Mouse (Mus musculus) CH12.LX (cell line): ENCODE data around the gene Prkca. TPM values are rescaled to one million over a fixed set of nuclear protein-coding genes. Genes with fewer than 3 reads are reported as not detected.
A peak's percentile ranks its signal among the peaks of the same experiment; 100 is the strongest.

Source experiments
- DNase-seq: peaks from one replicate; pipeline ENCODE4 v3.0.0-alpha.2; 2013; ENCODE audit errors: extremely low read depth
- H3K27ac ChIP-seq: 2 replicates; pipeline ENCODE4 v1.5.1; 2012; ENCODE audit warnings: low read depth, mild to moderate bottlenecking, control low read depth, moderate library complexity; ENCODE audit not compliant: insufficient read depth
- H3K27me3 ChIP-seq: replicated peaks from 2 replicates; pipeline ENCODE3; 2012; ENCODE audit warnings: inconsistent platforms
- H3K36me3 ChIP-seq, 2 experiments: replicated peaks in 1 of 2; 2 replicates each; pipeline versions ENCODE3 to v1.6.1; 2012; ENCODE audit warnings: inconsistent platforms in 1 of 2, low read length in 1 of 2, mild to moderate bottlenecking in 1 of 2, mixed read lengths in 1 of 2, moderate library complexity in 1 of 2; ENCODE audit not compliant: control insufficient read depth in 1 of 2, insufficient read depth in 1 of 2
- H3K4me1 ChIP-seq, 2 experiments: 2 replicates each; pipeline ENCODE4 v1.6.1; 2012; ENCODE audit warnings: inconsistent platforms in 1 of 2, moderate library complexity in 1 of 2; ENCODE audit not compliant: insufficient read depth in 2 of 2, control insufficient read depth in 1 of 2
- H3K4me2 ChIP-seq: 2 replicates; pipeline ENCODE4 v1.6.1; 2012; ENCODE audit warnings: low read depth, mild to moderate bottlenecking, control low read depth; ENCODE audit not compliant: poor library complexity, insufficient read depth, severe bottlenecking
- H3K4me3 ChIP-seq, 3 experiments: fragments of 150-350 bp in 1 of 3; sonication (generic) in 1 of 3; replicated peaks in 1 of 3; 2 replicates each; pipeline versions ENCODE3 to v1.5.1; 2011 to 2012; ENCODE audit warnings: low read depth in 2 of 3, low read length in 2 of 3, mild to moderate bottlenecking in 2 of 3, moderate library complexity in 2 of 3, control low read depth in 1 of 3, improper control_type of control experiment in 1 of 3, inconsistent platforms in 1 of 3, mixed read lengths in 1 of 3; ENCODE audit not compliant: poor library complexity in 1 of 3
- H3K79me2 ChIP-seq: replicated peaks from 2 replicates; pipeline ENCODE4 v1.6.1; 2012; ENCODE audit warnings: mild to moderate bottlenecking, moderate library complexity; ENCODE audit not compliant: control insufficient read depth, poor library complexity, insufficient read depth, severe bottlenecking; ENCODE audit errors: extremely low read depth
- H3K9ac ChIP-seq: 2 replicates; pipeline ENCODE4 v1.6.1; 2012; ENCODE audit warnings: low read depth, mild to moderate bottlenecking, control low read depth, moderate library complexity; ENCODE audit not compliant: insufficient read depth
- H3K9me3 ChIP-seq: replicated peaks from 2 replicates; pipeline ENCODE3; 2012; ENCODE audit warnings: low read length, inconsistent platforms, mixed read lengths
- BHLHE40 ChIP-seq: IDR thresholded peaks from 2 replicates; pipeline ENCODE4 v1.6.1; 2011; ENCODE audit warnings: mild to moderate bottlenecking, low read depth, low read length, improper control_type of control experiment
- CHD1 ChIP-seq: IDR thresholded peaks from 2 replicates; pipeline ENCODE4 v1.6.1; 2012; ENCODE audit warnings: low read depth, low read length, improper control_type of control experiment, inconsistent platforms
- CHD2 ChIP-seq: IDR thresholded peaks from 2 replicates; pipeline ENCODE4 v1.6.1; 2011; ENCODE audit warnings: low read length, improper control_type of control experiment
- E2F4 ChIP-seq: IDR thresholded peaks from 2 replicates; pipeline ENCODE4 v1.6.1; 2011; ENCODE audit warnings: low read depth, low read length, improper control_type of control experiment; ENCODE audit not compliant: insufficient replicate concordance
- ELF1 ChIP-seq: IDR thresholded peaks from 2 replicates; pipeline ENCODE4 v1.6.1; 2014; ENCODE audit warnings: low read depth, mild to moderate bottlenecking, inconsistent platforms, low read length, improper control_type of control experiment
- EP300 ChIP-seq: IDR thresholded peaks from 2 replicates; pipeline ENCODE4 v1.6.1; 2011; ENCODE audit warnings: low read length, improper control_type of control experiment
- GABPA ChIP-seq: IDR thresholded peaks from 2 replicates; pipeline ENCODE4 v1.6.1; 2012; ENCODE audit warnings: low read depth, low read length, improper control_type of control experiment, inconsistent platforms; ENCODE audit not compliant: insufficient replicate concordance
- HCFC1 ChIP-seq: IDR thresholded peaks from 2 replicates; pipeline ENCODE4 v1.6.1; 2012; ENCODE audit warnings: low read depth, mild to moderate bottlenecking, inconsistent platforms, low read length, improper control_type of control experiment
- IRF4 ChIP-seq: IDR thresholded peaks from 2 replicates; pipeline ENCODE4 v1.6.1; 2014; ENCODE audit warnings: low read depth, mild to moderate bottlenecking, inconsistent platforms, low read length, improper control_type of control experiment
- KAT2A ChIP-seq: IDR thresholded peaks from 2 replicates; pipeline ENCODE4 v1.6.1; 2012; ENCODE audit warnings: low read length, improper control_type of control experiment, inconsistent platforms; ENCODE audit not compliant: insufficient replicate concordance
- MAFK ChIP-seq: IDR thresholded peaks from 2 replicates; pipeline ENCODE4 v1.6.1; 2011; ENCODE audit warnings: low read length, improper control_type of control experiment; ENCODE audit not compliant: insufficient replicate concordance
- MAX ChIP-seq: IDR thresholded peaks from 2 replicates; pipeline ENCODE4 v1.6.1; 2011; ENCODE audit warnings: low read length, improper control_type of control experiment
- MEF2A ChIP-seq: IDR thresholded peaks from 2 replicates; pipeline ENCODE4 v1.6.1; 2014; ENCODE audit warnings: low read depth, mild to moderate bottlenecking, inconsistent platforms, low read length, improper control_type of control experiment, borderline replicate concordance
- MXI1 ChIP-seq: IDR thresholded peaks from 2 replicates; pipeline ENCODE4 v1.6.1; 2011; ENCODE audit warnings: mild to moderate bottlenecking, low read depth, low read length, improper control_type of control experiment
- MYC ChIP-seq: IDR thresholded peaks from 2 replicates; pipeline ENCODE4 v1.6.1; 2011; ENCODE audit warnings: low read depth, mild to moderate bottlenecking, improper control_type of control experiment, low read length
- NELFE ChIP-seq: IDR thresholded peaks from 2 replicates; pipeline ENCODE4 v1.6.1; 2011; ENCODE audit warnings: low read depth, low read length, improper control_type of control experiment
- NRF1 ChIP-seq: IDR thresholded peaks from 2 replicates; pipeline ENCODE4 v1.6.1; 2014; ENCODE audit warnings: low read depth, mild to moderate bottlenecking, inconsistent platforms, low read length, improper control_type of control experiment, moderate library complexity
- PAX5 ChIP-seq: IDR thresholded peaks from 2 replicates; pipeline ENCODE4 v1.6.1; 2012; ENCODE audit warnings: low read length, inconsistent platforms, mixed read lengths
- POLR2A ChIP-seq: IDR thresholded peaks from 2 replicates; pipeline ENCODE4 v1.6.1; 2011; ENCODE audit warnings: low read depth, mild to moderate bottlenecking, improper control_type of control experiment, low read length
- POLR2AphosphoS2 ChIP-seq: IDR thresholded peaks from 2 replicates; pipeline ENCODE4 v1.6.1; 2011; ENCODE audit warnings: low read depth, low read length, improper control_type of control experiment
- RCOR1 ChIP-seq: conservative IDR thresholded peaks from 2 replicates; pipeline ENCODE4 v1.6.1; 2012; ENCODE audit warnings: low read depth, mild to moderate bottlenecking, inconsistent platforms, low read length, improper control_type of control experiment
- SMC3 ChIP-seq: IDR thresholded peaks from 2 replicates; pipeline ENCODE4 v1.6.1; 2011; ENCODE audit warnings: low read depth, low read length, improper control_type of control experiment
- TCF12 ChIP-seq: IDR thresholded peaks from 2 replicates; pipeline ENCODE4 v1.6.1; 2014; ENCODE audit warnings: low read depth, mild to moderate bottlenecking, inconsistent platforms, low read length, improper control_type of control experiment
- UBTF ChIP-seq: IDR thresholded peaks from 2 replicates; pipeline ENCODE4 v1.6.1; 2012; ENCODE audit warnings: low read depth, mild to moderate bottlenecking, inconsistent platforms, low read length, improper control_type of control experiment, moderate library complexity
- USF1 ChIP-seq: IDR thresholded peaks from 2 replicates; pipeline ENCODE4 v1.6.1; 2014; ENCODE audit warnings: low read depth, mild to moderate bottlenecking, inconsistent platforms, low read length, improper control_type of control experiment
- USF2 ChIP-seq: conservative IDR thresholded peaks from 2 replicates; pipeline ENCODE4 v1.6.1; 2011; ENCODE audit warnings: low read depth, low read length, improper control_type of control experiment
- ZKSCAN1 ChIP-seq: IDR thresholded peaks from 2 replicates; pipeline ENCODE4 v1.6.1; 2012; ENCODE audit warnings: low read depth, inconsistent platforms, low read length, improper control_type of control experiment, borderline replicate concordance
- ZMIZ1 ChIP-seq: IDR thresholded peaks from 2 replicates; pipeline ENCODE4 v1.6.1; 2012; ENCODE audit warnings: low read depth, mild to moderate bottlenecking, inconsistent platforms, low read length, improper control_type of control experiment
- dilution Hi-C: fragments of 300-500 bp; cut with MboI; formaldehyde crosslinking; loops from 2 replicates; pipeline ENCODE4 v1.14.3; 2020; ENCODE audit warnings: low sequenced_read_pairs; ENCODE audit not compliant: extremely low pct_unique_long_range_greater_than_20kb, extremely low pct_ligation_motif_present
- in situ Hi-C: fragments of 300-500 bp; cut with MboI; formaldehyde crosslinking; loops from 3 replicates; pipeline ENCODE4 v1.14.3; 2019; ENCODE audit warnings: low sequenced_read_pairs, low pct_ligation_motif_present, low pct_unique_long_range_greater_than_20kb, mixed read lengths
- polyA plus RNA-seq: library from polyadenylated mRNA; unstranded; fragments of >175 nt; gene quantifications from 2 replicates; pipeline ENCODE4 v1.2.1, GENCODE M21; 2012; ENCODE audit warnings: low read depth; ENCODE audit not compliant: insufficient read length
- total RNA-seq, 2 experiments: library from RNA; depleted of rRNA; stranded (reverse); fragments of 300-350 nt in 1 of 2; fragments of >200 nt in 1 of 2; gene quantifications; 2 replicates each; pipeline ENCODE4 v1.2.3; 2012 to 2014

The Prkca gene
- total and polyA plus RNA-seq, 3 experiments = 40.0 to 107 (median 43.7) TPM

- TF ChIP-seq TCF12 = no peak
- TF ChIP-seq ZKSCAN1 = no peak
- TF ChIP-seq UBTF = no peak
- no peak for TF ChIP-seq RCOR1
- TF ChIP-seq GABPA = no peak
- no peak for TF ChIP-seq KAT2A
- no peak for TF ChIP-seq NRF1
- no peak for TF ChIP-seq POLR2AphosphoS2
- TF ChIP-seq ELF1 = no peak
- no peak for TF ChIP-seq MAX
- no peak for TF ChIP-seq IRF4
- TF ChIP-seq MEF2A = no peak
- TF ChIP-seq EP300 = no peak
- TF ChIP-seq MAFK = no peak
- TF ChIP-seq USF1 = no peak
- TF ChIP-seq HCFC1 = no peak
- no peak for TF ChIP-seq CHD2
- no peak for TF ChIP-seq BHLHE40
- TF ChIP-seq CHD1 = no peak
- TF ChIP-seq SMC3 = no peak
- H3K27me3 ChIP-seq = no peaks in the 10 kb centered on the region
- H3K4me2 ChIP-seq = no peak overlapping the region
- H3K79me2 ChIP-seq = no peaks in the 10 kb centered on the region
- peaks cover 11 to 70% of the 10 kb centered on the region in 2 experiments for H3K36me3 ChIP-seq
- H3K9ac ChIP-seq = no peak overlapping the region
- dilution Hi-C loops (no loop called here), in situ Hi-C loops (loop anchor here (5.0 to 25.0 kb wide), 3 partner anchors 125 to 477 kb away; no protein-coding TSS in a partner anchor)
- no peaks in the 10 kb centered on the region for H3K9me3 ChIP-seq
- H3K27ac ChIP-seq = 0 out of 2 replicates have a peak overlapping the region, but pooled peaks have one; percentile 12
- no peak for DNase-seq
- H3K4me3 ChIP-seq = no peak overlapping the region
- H3K4me1 ChIP-seq = peaks cover 9 to 44% of the 10 kb centered on the region in 2 experiments
These were observed 351.7 kb downstream of the Prkca start for GRCm38 (mm10) chr11:107991990-107992389.

- no peak overlapping the region for H3K27ac ChIP-seq
- dilution Hi-C loops = no loop called here
- H3K79me2 ChIP-seq = no peaks in the 10 kb centered on the region
- no peak overlapping the region for H3K4me3 ChIP-seq
- no peak for DNase-seq
- in situ Hi-C loops = loop anchor here (25.0 kb wide), 1 partner anchor 352 kb away; no protein-coding TSS in a partner anchor
- no peak overlapping the region for H3K9ac ChIP-seq
- H3K36me3 ChIP-seq = peaks cover 14 to 73% of the 10 kb centered on the region in 2 experiments
- H3K9me3 ChIP-seq = no peaks in the 10 kb centered on the region
- no peak for TF ChIP-seq USF2
- no peak for TF ChIP-seq GABPA
- TF ChIP-seq BHLHE40 = no peak
- TF ChIP-seq MYC = no peak
- no peak for TF ChIP-seq NRF1
- no peak for TF ChIP-seq RCOR1
- TF ChIP-seq POLR2AphosphoS2 = no peak
- no peak for TF ChIP-seq PAX5
- TF ChIP-seq POLR2A = no peak
- TF ChIP-seq UBTF = no peak
- TF ChIP-seq HCFC1 = no peak
- no peak for TF ChIP-seq MXI1
- TF ChIP-seq ZMIZ1 = no peak
- TF ChIP-seq USF1 = no peak
- no peak for TF ChIP-seq TCF12
- TF ChIP-seq E2F4 = no peak
- no peak for TF ChIP-seq SMC3
- no peak for TF ChIP-seq NELFE
- no peak for TF ChIP-seq EP300
- H3K27me3 ChIP-seq = no peaks in the 10 kb centered on the region
- H3K4me2 ChIP-seq = no peak overlapping the region
- peaks cover 15 to 48% of the 10 kb centered on the region in 2 experiments for H3K4me1 ChIP-seq
These were observed 354.5 kb downstream of the Prkca start for GRCm38 (mm10) chr11:107989241-107989640.
